Mouse (Mus musculus) lung, adult 2 months (tissue): ENCODE measurements around the gene Nbea. TPM values are rescaled to one million over a fixed set of nuclear protein-coding genes. Genes with fewer than 3 reads are reported as not detected.

Experiments
- DNase-seq: peaks from one replicate; pipeline ENCODE4 v3.0.0; 2022
- H3K4me1 ChIP-seq: fragments of 200-500 bp; 2 replicates; pipeline ENCODE4 v1.6.1; 2011; ENCODE audit warnings: low read length; ENCODE audit not compliant: control insufficient read depth, insufficient read depth
- H3K4me3 ChIP-seq: fragments of 200-500 bp; replicated peaks from 2 replicates; pipeline ENCODE3; 2011; ENCODE audit warnings: low read depth, mild to moderate bottlenecking, control low read depth, low read length; ENCODE audit errors: extremely low read depth
- CTCF ChIP-seq: fragments of 200-500 bp; IDR thresholded peaks from 2 replicates; pipeline ENCODE4 v1.5.1; 2011; ENCODE audit warnings: mild to moderate bottlenecking, low read length, control low read depth; ENCODE audit not compliant: insufficient read depth
- POLR2A ChIP-seq: fragments of 200-500 bp; IDR thresholded peaks from 2 replicates; pipeline ENCODE4 v1.6.1; 2011; ENCODE audit warnings: low read depth, mild to moderate bottlenecking, control low read depth, low read length, borderline replicate concordance; ENCODE audit errors: extremely low read depth
- WGBS: fragments of 180-500 bp; shearing (Covaris S2); methylation state at CpG from one replicate; pipeline ENCODE4 v1.1.7; 2018; 5-methylcytosine and 5-hydroxymethylcytosine counted together
- polyA plus RNA-seq: library from polyadenylated mRNA; depleted of rRNA; stranded (reverse); fragments of >200 nt; gene quantifications from 2 replicates; pipeline ENCODE4 v1.2.3, GENCODE M21; 2012

Gene Nbea
- polyA plus RNA-seq, 1 experiment = 12.5 TPM

- no peak for DNase-seq
- no peak for TF ChIP-seq CTCF
- TF ChIP-seq POLR2A = no peak
- no peak overlapping the region for H3K4me3 ChIP-seq
- WGBS = 88% methylated on average over 5 of the region's 5 CpGs
- H3K4me1 ChIP-seq = no peaks in the 10 kb centered on the region
These were observed 233.5 kb downstream of the Nbea start for GRCm38 (mm10) chr3:55949994-55950393.

DNA sequence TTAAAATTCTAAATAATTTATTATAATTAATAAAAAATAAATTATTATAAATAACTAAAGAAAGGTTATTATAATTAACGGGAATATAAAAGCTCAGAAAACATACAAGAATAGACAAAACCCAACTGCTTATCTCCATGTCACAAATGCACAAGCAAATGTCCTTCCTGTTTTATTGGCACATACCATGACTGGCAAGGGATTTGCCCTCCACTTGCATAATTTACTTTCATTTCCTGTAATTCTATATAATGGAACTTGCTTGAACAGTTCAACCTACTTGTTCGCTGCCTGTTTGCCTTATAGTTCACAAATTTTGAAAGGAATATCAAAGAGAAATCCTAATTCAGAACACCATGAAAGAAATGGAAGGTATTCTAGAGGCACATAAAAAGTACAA is 234.4 kb downstream of the Nbea start:
- 73% methylated on average over 2 of the region's 2 CpGs for WGBS
- Histone ChIP-seq H3K4me3 (no peak overlapping the region), H3K4me1 (no peaks in the 10 kb centered on the region)
- DNase-seq = no peak
- TF ChIP-seq CTCF (no peak), POLR2A (no peak)

GRCm38 (mm10) chr3:55927343-55927742 is 256.2 kb downstream of the Nbea start:
- no peaks in the 10 kb centered on the region for H3K4me1 ChIP-seq
- no peak overlapping the region for H3K4me3 ChIP-seq
- no peak for TF ChIP-seq CTCF
- TF ChIP-seq POLR2A = no peak
- no peak for DNase-seq
- 87% methylated on average over 2 of the region's 2 CpGs for WGBS

- Histone ChIP-seq H3K4me1 (no peaks in the 10 kb centered on the region), H3K4me3 (no peak overlapping the region)
- WGBS = 87% methylated on average over 1 of the region's 1 CpGs
- no peak for TF ChIP-seq POLR2A
- no peak for TF ChIP-seq CTCF
- no peak for DNase-seq
These were observed 274.2 kb downstream of the Nbea start for GRCm38 (mm10) chr3:55909290-55909689.

DNA sequence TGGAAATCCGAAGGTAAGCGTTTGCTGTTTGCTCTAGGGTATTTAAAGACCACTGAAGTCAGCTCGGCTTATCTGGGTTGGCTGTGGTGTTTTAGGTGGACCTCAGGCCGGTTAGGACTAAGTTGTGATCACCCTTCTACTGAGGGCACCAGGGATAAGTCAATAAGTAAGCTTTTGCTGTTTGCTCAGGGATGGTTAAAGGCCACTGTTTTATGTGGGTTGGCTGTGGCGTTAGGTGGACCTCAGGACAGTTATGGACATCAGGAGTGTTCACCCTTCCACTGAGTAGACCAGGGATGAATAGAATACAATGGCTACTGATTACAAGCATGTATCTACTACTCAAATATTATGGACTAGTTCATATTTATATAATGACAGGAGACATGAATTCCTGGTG is 292.9 kb downstream of the Nbea start:
- no peaks in the 10 kb centered on the region for H3K4me1 ChIP-seq
- no peak for TF ChIP-seq POLR2A
- no peak for TF ChIP-seq CTCF
- H3K4me3 ChIP-seq = no peak overlapping the region
- WGBS = 85% methylated on average over 5 of the region's 5 CpGs
- DNase-seq = no peak

DNA sequence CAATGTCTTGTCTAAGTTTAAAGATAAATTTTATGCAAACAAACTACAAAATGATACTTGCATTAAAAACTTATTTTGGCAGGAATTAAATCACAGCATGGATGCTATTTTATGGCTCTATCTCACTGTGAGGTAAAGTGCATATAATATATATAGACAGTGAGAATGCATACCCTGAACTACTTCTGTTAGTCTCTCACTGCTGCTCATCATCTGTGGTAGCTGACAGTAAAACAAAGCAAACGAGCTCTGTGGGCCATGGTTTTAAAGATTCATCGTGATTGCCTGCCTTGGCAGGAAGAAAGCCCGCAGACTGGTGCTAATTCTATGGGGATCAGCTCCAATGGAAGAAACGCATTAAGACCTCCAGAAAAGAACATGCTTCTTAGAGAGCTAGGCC is 294.3 kb downstream of the Nbea start:
- no peak for TF ChIP-seq POLR2A
- no peak for TF ChIP-seq CTCF
- WGBS = 83% methylated on average over 4 of the region's 4 CpGs
- H3K4me1 ChIP-seq = no peaks in the 10 kb centered on the region
- no peak overlapping the region for H3K4me3 ChIP-seq
- DNase-seq = no peak

- 70% methylated on average over 2 of the region's 2 CpGs for WGBS
- Histone ChIP-seq H3K4me3 (no peak overlapping the region), H3K4me1 (no peaks in the 10 kb centered on the region)
- DNase-seq = no peak
- TF ChIP-seq POLR2A = no peak
- no peak for TF ChIP-seq CTCF
These were observed 295.7 kb downstream of the Nbea start for GRCm38 (mm10) chr3:55887829-55888210.

- WGBS = 67% methylated on average over 10 of the region's 10 CpGs
- TF ChIP-seq POLR2A (no peak), CTCF (no peak)
- Histone ChIP-seq H3K4me3 (no peak overlapping the region), H3K4me1 (no peaks in the 10 kb centered on the region)
- no peak for DNase-seq
These were observed 296.2 kb downstream of the Nbea start for GRCm38 (mm10) chr3:55887193-55887828.

- TF ChIP-seq CTCF (no peak), POLR2A (no peak)
- no peak for DNase-seq
- 83% methylated on average over 5 of the region's 5 CpGs for WGBS
- H3K4me1 ChIP-seq = no peaks in the 10 kb centered on the region
- H3K4me3 ChIP-seq = no peak overlapping the region
These were observed 310.3 kb downstream of the Nbea start for GRCm38 (mm10) chr3:55872944-55873924.
